Mouse (Mus musculus) testis, adult 2 months (tissue): Measurements from ENCODE around the gene Ndufb7.

Experiments used
- CTCF ChIP-seq: fragments of 200-500 bp; IDR thresholded peaks from 2 replicates; pipeline ENCODE4 v1.5.1; 2012; ENCODE audit warnings: low read depth, mild to moderate bottlenecking, inconsistent platforms, low read length, moderate library complexity; ENCODE audit not compliant: control insufficient read depth, insufficient read depth, insufficient replicate concordance
- POLR2A ChIP-seq: fragments of 200-500 bp; IDR thresholded peaks from 2 replicates; pipeline ENCODE4 v1.6.1; 2012; ENCODE audit warnings: low read depth, mild to moderate bottlenecking, inconsistent platforms, low read length, moderate library complexity; ENCODE audit not compliant: control insufficient read depth

DNA sequence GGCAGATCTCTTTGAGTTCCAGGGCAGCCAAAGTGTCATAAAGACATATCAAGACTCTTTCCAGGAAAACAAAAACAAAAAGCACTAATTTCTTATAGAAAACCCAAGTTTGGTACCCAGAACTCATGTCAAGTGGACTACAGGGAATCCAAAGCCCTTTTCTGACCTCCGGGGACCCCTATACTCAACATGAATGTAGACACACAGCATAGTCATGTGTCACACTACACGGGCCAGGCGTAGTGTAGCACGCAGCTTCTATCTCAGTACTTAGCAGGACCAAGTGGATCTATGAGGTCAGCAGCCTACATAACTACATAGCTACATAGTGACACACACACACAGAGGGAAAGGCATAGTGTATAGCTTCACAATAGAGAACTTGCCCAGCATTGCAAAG lies 47.2 kb downstream of the Ndufb7 start:
- TF ChIP-seq POLR2A (no peak), CTCF (no peak)
